ENCODE assay signal across 8 mouse cellular contexts in genomic region chr10:94408356-94409146, GRCm38 (mm10).
DNase-seq lines count a peak whose midpoint lies in the region; ATAC-seq and TF ChIP-seq lines count a peak whose summit lies in the region.

No protein-coding gene starts in this region.

- TF ChIP-seq CTCF in left cerebral cortex, adult 2 months (IDR thresholded peaks at IDR 0.05), result peak; percentile 93

- 29% methylated on average over 22 of the region's 22 CpGs for WGBS in macrophage (ENCODE audit: missing documents)

- peak; percentile 85 for DNase-seq in adipocyte (ENCODE audit: low spot score)
- DNase-seq in gastrocnemius, adult 8-10 months (ENCODE audit: low spot score in 2 of 2), result peak; percentile 42 to 66
- DNase-seq in hindlimb bud, embryonic 11.5 days (ENCODE audit: extremely low spot score, low read depth, low spot score), result peak; percentile 60
- peak; percentile 79 to 83 for DNase-seq in left cerebral cortex, adult 2 months (ENCODE audit: extremely low spot score in 1 of 2, low spot score in 2 of 2)
- peak; percentile 88 for DNase-seq in right cerebral cortex, adult 18-20 months
- DNase-seq in urinary bladder, postnatal 14 days (ENCODE audit: low spot score), result peak; percentile 82

- H3K4me3 ChIP-seq in left cerebral cortex, adult 2 months, result peak overlapping the region; percentile 29; the same call in 1 of the 2 replicates
- H3K4me3 ChIP-seq in macrophage (ENCODE audit: inconsistent target), result peak overlapping the region; percentile 9; the same call in 1 of the 2 replicates

- H3K27ac ChIP-seq in left cerebral cortex, adult 2 months, result peak overlapping the region; percentile 42
- H3K27ac ChIP-seq in macrophage, result no peak overlapping the region

- H3K79me2 ChIP-seq in macrophage (ENCODE audit: inconsistent target), result no peaks in the 10 kb centered on the region; the same call in 1 of the 2 replicates

- ATAC-seq in common myeloid progenitor, adult 5-6 weeks (replicated peaks; ENCODE audit: low read depth, poor library complexity, severe bottlenecking), result peak; percentile 99

- intact Hi-C loops in left cerebral cortex, adult 2 months (cut with DNase I), result loop anchor here (1.0 to 2.0 kb wide), 3 partner anchors 116 to 201 kb away; no protein-coding TSS in a partner anchor

- peaks cover 19% of the 10 kb centered on the region; the same call in 1 of the 2 replicates for H3K36me3 ChIP-seq in macrophage (ENCODE audit: inconsistent target)
